Mouse (Mus musculus) c-Kit-positive CD71-positive TER-119-positive erythroid progenitor cells, embryonic 14.5 days (primary cell): ENCODE measurements around the gene Hvcn1.

Source experiments
- DNase-seq: peaks from one replicate; pipeline ENCODE4 v3.0.0-alpha.2; 2013; ENCODE audit warnings: low spot score

Hvcn1 gene

GRCm38 (mm10) chr5:122267899-122268298 is 61.3 kb downstream of the Hvcn1 start:
- peak; percentile 72 for DNase-seq

DNA sequence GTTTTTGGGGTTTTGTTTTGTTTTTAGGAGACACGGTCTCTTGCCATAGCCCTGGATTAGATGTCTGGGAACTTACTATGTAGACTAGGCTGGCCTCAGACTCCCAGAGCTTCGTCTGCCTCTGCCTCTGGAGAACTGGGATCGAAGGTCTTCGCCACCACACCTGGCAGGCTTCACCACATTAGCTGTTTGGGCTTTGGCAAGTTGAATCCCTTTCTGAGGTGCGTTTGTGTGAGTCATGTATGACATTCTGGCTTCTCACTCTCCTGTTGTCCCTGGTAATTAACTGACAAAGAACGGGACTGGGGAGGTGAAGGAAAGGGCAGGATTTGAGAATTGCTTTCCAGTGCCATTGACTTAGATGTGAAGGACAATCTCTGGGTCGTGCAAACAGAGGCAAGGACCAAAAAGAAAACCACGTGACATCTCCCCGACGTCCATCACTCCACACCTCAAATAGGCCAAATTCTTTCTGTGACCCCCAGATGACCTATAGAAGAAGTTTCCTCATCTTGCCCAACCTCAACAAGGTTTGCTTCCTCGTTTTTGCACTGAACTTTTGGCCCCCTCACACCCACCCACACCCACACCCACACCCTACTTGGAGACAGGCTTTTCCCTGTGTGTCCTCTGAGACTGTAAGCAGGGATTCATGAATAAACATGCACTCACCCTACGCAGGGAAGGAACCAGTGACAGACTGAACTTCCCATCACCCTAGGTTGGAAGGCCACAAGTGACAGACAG is 62.4 kb downstream of the Hvcn1 start:
- DNase-seq, result no peak

GRCm38 (mm10) chr5:122272821-122273220 is 66.2 kb downstream of the Hvcn1 start:
- no peak for DNase-seq

- DNase-seq, result no peak
These were observed 68.2 kb downstream of the Hvcn1 start for GRCm38 (mm10) chr5:122274785-122275184.

GRCm38 (mm10) chr5:122278946-122279345 is 72.3 kb downstream of the Hvcn1 start:
- no peak for DNase-seq

DNA sequence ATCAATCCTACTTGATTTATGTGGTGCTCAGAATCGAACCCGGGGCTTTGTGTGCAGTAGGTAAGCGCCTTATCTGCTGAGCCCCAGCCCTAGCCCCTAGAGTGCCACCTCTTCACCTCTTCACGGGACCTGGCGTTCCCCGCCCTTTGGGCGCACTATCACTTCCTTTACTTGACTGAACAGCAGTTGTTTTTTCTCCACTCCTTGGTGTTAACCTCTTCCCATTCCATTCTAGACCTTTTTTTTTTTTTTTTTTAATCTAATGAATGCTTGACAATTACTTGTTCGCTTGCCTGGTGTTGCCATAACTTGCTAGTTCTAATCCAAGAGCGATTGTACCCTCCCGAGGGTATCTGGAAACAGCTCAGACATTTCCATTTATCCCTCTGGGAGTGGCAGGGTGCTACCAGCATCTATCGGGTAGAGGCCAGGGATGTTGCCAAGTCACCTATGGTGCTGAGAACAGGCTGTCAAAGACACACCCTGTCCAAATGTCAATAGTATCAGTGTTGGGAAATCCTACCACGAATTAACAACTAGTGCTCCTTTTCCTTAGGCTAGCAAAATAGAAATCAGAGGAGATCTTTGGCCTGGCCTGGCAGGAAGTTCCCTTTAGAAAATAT is 73.3 kb downstream of the Hvcn1 start:
- DNase-seq, result no peak

- DNase-seq, result no peak
These were observed 73.8 kb downstream of the Hvcn1 start for GRCm38 (mm10) chr5:122280422-122280826.

DNA sequence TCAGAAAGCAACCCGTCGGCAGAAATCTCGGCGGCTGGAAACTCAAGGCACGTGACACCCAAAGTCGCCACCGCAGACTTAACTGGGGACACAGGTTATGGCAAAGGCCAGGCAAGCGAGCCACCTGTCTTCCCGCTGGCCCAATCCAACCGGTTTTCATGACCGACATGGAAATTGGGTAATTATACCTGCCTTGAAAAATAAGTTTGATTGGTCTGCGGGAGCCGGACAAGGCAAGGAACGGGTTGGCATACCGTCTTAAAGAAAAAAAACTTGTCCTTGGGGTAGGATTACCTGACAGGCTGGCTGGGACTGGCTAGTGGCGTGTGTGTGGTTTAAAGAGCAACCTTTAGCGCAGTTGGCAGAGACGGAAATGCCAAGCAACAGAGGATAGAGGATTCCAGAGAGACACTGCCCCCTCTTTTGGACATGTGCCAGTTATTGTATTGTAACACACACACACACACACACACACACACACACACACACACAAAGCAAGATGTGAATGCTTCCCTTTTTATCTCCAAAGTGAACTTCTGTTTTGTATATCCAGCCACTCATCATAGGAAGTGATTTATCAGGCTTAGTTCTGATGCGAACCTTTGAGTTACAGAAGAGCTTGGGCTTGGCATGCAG is 74.3 kb downstream of the Hvcn1 start:
- DNase-seq, result no peak

GRCm38 (mm10) chr5:122283828-122284182 is 77.2 kb downstream of the Hvcn1 start:
- DNase-seq, result no peak

- DNase-seq, result peak; percentile 91
These were observed 77.8 kb downstream of the Hvcn1 start, which contains the start of gene Pptc7 for GRCm38 (mm10) chr5:122284183-122285028. Pptc7 (plus strand) TSS chr5:122284365.

DNA sequence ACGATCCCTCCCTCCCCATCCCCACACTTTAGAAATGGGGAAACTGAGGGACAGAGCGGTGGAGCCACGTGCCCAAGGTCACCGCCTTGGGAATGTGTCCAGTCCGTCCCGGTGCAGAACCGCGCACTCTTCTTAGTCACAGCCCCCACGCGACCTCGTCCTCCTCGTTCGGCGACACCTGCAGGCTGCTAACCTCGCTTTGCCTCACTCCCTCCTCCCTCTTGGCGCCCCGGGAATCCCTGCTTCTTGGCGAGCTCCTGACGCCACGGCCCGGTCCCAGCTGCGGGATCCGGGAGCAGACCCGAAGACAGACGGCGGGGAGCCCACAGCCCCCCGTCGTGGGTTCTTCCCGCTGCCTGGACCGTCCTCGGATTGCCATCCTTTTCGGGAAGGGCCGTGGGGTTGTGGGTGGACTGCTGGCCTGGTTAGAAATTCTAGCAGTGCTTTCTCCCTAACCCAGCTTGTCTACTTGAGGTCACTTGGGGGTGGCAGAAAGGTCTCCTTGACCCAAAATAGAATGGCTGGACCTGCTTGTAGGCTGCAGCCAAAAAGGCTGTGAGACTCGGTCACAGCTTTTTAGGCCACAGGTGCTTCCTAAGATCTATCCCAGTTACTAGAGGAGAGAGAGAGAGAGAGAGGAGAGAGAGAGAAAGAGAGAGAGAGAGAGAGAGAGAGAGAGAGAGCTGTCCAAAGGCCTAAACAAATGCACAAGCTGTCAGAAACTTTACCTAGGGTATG is 78.6 kb downstream of the Hvcn1 start:
- DNase-seq, result no peak

DNA sequence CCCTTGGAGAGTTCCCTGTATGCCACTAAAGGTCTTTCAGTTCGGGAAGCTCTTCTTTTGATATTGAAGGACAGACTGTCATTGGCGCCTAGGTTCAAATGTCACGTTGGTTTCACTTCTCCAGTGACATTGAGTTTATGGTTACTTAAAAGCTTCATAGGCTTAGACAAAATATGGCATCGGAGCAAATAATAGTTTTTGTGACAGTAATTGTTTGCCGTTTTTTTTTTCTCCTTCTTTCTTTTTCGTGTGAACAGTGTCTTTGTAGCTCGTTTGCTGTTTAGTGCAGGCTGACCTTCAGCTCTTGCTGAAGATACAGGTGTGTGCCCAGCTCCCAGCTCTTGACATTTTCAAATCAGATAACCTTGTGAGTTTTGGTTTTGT is 79.2 kb downstream of the Hvcn1 start:
- DNase-seq, result no peak

- no peak for DNase-seq
These were observed 79.6 kb downstream of the Hvcn1 start for GRCm38 (mm10) chr5:122286191-122286590.

GRCm38 (mm10) chr5:122287026-122287425 is 80.4 kb downstream of the Hvcn1 start:
- no peak for DNase-seq

DNA sequence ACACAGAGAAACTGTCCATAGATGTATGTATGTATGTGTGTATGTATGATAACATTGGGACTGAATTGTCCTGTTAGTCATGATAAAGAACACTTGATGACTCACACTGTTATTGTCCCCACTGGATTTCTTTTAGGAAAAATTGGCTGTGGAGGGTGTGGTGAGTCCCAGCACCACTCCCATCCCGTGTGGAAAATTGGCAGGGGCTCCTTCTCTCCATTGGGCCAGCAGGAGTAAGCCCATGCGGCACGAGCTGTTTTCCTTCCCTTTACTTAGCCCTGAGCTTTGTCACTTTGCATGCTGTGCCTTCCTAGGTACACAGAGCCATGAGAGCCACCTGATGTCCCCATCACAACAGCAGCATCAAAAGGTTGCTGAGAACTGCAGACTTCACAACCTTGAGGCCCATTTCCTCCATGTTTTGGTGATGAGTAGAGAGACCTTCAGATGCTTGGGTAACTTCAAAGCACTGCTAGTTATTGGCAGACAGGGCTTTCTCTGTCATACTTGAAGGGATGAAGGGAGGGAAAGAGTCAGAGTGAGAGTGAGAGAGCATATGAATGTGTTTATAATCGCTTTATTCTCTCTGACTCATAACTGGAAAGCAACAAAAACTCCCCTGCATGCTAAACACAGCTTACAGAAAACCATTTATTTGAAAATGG is 81.7 kb downstream of the Hvcn1 start:
- DNase-seq, result no peak

DNA sequence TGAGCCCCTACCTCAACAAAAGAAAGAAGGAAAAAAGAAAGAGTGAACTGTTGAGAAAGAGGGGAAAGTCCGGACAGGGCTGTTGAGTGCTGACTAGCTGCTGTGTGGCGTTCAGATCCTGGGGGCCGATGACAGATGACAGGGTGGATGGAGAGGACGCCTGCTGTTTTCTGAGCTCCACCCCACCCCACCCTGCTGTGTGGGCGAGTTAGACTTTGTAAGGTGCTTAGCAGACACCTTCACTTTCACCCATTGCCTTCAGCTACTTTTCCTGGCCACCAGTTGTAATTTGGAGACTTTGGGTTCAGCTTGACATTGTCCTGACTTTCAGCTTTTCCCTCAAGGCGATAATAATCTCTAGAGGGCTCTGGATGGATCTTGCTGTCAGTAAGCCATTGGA is 84.5 kb downstream of the Hvcn1 start:
- peak; percentile 74 for DNase-seq
